ENCODE assay signal across 10 mouse cellular contexts in the genomic region with DNA sequence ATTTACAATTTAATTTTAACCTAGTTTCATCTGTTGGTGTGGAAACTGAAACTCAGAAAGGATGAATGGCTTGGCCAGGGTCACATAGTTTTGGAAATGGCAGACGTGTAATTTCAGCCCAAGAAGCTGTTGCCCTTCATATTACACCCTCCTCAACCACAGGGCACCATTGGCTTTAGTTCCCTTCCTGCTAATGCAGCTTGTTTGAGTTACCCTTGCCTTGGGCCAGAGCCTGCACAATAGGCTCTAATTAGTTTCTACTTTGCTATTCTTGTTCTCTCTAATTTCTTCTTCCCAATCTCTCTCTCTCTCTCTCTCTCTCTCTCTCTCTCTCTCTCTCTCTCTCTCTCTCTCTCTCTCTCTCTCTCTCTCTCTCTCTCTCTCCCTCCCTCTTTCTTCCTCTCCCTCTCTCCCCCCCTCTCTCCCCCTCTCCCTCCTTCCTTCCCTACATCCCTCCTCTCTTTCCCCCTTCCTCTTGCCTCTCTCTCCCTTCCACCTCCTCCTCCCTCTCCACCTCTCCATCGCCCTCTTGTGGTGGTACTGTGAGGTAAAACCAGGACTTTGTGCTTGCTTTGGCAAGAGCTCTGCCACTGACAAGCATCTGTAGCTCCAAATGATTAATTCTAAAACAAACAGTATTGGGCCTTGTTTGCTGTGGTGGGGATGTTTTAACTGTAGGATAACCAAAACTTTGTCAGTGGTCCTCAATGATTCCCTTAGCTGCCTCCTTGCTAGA. TPM values are rescaled to one million over a fixed set of nuclear protein-coding genes. Genes with fewer than 3 reads are reported as not detected.
A peak's percentile ranks its signal among the peaks of the same experiment; 100 is the strongest.
DNase-seq lines count a peak whose midpoint lies in the region; ATAC-seq lines count a peak whose summit lies in the region.
"Had no signal": no experiment of that assay in that cellular context is flagged by ENCODE, and none has a peak within 500 bp of the region (broad histone marks: within the 10 kb centered on the region; RNA-seq: fewer than 3 reads in every experiment).

No protein-coding gene starts in this region.

- intact Hi-C loops in heart, postnatal 25 days (cut with DNase I), result loop anchor here (1.0 to 10.0 kb wide), 2 partner anchors 83 to 1099 kb away; no protein-coding TSS in a partner anchor

- peak; percentile 59 for DNase-seq in heart, adult 11 months
- DNase-seq in heart, postnatal 25 days (ENCODE audit: low spot score), result no peak
- DNase-seq in 416B (ENCODE audit: low read depth), result peak; percentile 14
- DNase-seq in brain, adult 2 months (ENCODE audit: low read depth, low spot score), result peak; percentile 88
- peak; percentile 76 for DNase-seq in forebrain, embryonic 11.5 days (ENCODE audit: low spot score)
- DNase-seq in kidney, postnatal 10 days, result peak; percentile 61
- DNase-seq in lung, postnatal 10 days, result peak; percentile 51
- peak; percentile 7 to 8 for DNase-seq in spleen, postnatal 36 days (ENCODE audit: low spot score in 2 of 2)

- ATAC-seq in forebrain, embryonic 11.5 days (replicated peaks; ENCODE audit: low FRiP score), result peak; percentile 68; the same call in 1 of the 2 replicates

- 32% methylated on average over 1 of the region's 2 CpGs for WGBS in forebrain, embryonic 11.5 days

- H3K36me3 ChIP-seq in forebrain, embryonic 11.5 days (ENCODE audit: control insufficient read depth, insufficient read depth, low read length), result no peaks in the 10 kb centered on the region
- H3K36me3 ChIP-seq: G1E; hindbrain, embryonic 15.5 days had no signal

- H3K9me3 ChIP-seq in forebrain, embryonic 11.5 days (ENCODE audit: control insufficient read depth, low read length), result no peaks in the 10 kb centered on the region
- H3K9me3 ChIP-seq: G1E; hindbrain, embryonic 15.5 days had no signal

- no peaks in the 10 kb centered on the region for H3K27me3 ChIP-seq in forebrain, embryonic 11.5 days (ENCODE audit: control insufficient read depth, insufficient read depth, low read length)
- H3K27me3 ChIP-seq: hindbrain, embryonic 15.5 days had no signal

- H3K27ac ChIP-seq in forebrain, embryonic 11.5 days (ENCODE audit: low read depth, low read length), result no peak overlapping the region
- H3K27ac ChIP-seq: hindbrain, embryonic 15.5 days had no signal

- no peak overlapping the region for H3K9ac ChIP-seq in forebrain, embryonic 11.5 days (ENCODE audit: low read length)
- H3K9ac ChIP-seq: hindbrain, embryonic 15.5 days had no signal

- no peak overlapping the region for H3K4me2 ChIP-seq in forebrain, embryonic 11.5 days (ENCODE audit: low read depth, low read length, severe bottlenecking)
- H3K4me2 ChIP-seq: hindbrain, embryonic 15.5 days had no signal

- no peaks in the 10 kb centered on the region for H3K4me1 ChIP-seq in forebrain, embryonic 11.5 days (replicated peaks; ENCODE audit: control insufficient read depth, insufficient read depth, low read length)
- H3K4me1 ChIP-seq: hindbrain, embryonic 15.5 days had no signal

- no peak overlapping the region for H3K4me3 ChIP-seq in forebrain, embryonic 11.5 days (ENCODE audit: low read depth, low read length)
- H3K4me3 ChIP-seq: hindbrain, embryonic 15.5 days had no signal

RNA-seq across cellular contexts. Expression of a gene that starts 51.8 kb away (rescaled TPM):
- total RNA-seq in heart, postnatal 25 days (2021), result under 1 TPM; 0.25 to 0.31 TPM
- 5.5 and 8.0 TPM in 2 replicates for polyA plus RNA-seq in forebrain, embryonic 11.5 days (2014; fragmentation: Nextera tagmentation; extraction: Ambion mirVana)
- total RNA-seq: G1E had no signal
- polyA plus RNA-seq: G1E had no signal
